ENCODE assay signal across 8 mouse cellular contexts in the genomic region with DNA sequence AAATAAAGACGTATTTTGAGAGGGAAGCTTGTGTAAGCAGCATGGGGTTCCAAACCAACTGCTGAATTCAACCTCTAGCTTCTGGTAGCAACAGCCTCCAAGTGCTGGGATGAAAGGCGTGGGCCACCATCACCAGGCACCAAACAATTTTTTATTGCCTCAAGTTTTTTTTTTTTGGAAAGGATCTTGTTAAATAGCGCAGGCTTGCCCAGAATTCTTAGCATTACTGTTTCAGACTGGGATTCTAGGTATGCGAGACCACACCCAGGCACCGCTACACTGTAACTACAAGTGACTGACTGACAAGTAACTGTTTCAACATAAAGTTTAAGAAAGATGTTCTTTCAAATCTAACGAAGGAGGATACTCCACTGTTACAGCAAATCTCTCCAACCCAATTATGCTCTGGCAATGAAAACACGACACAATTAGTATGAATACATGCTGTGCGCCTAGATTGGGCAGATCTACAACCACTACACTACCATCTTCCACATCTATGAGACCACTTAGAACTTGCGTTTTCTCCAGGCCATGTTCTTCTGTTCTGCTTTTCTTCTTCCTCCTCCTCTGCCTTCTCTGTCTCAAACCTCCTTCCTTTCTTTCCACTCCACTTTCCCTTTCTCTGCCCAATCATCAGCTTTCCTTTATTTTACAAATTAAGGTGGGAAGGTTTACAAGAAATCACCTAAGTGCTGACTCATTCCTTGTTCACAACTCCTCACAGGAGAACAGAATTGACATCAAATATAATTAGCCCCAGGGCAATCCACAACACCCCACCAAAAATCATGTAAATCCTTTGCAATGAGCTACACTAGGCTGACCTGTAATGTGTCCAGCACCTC. TPM values are rescaled to one million over a fixed set of nuclear protein-coding genes. Genes with fewer than 3 reads are reported as not detected.
DNase-seq lines count a peak whose midpoint lies in the region; ATAC-seq and TF ChIP-seq lines count a peak whose summit lies in the region.

No protein-coding gene starts in this region.

- peak overlapping the region; percentile 62 for H3K4me2 ChIP-seq in lung, embryonic 15.5 days
- peak overlapping the region; percentile 63 for H3K4me2 ChIP-seq in forebrain, embryonic 14.5 days (ENCODE audit: low read length)
- peak overlapping the region; percentile 84 for H3K4me2 ChIP-seq in liver, embryonic 14.5 days (ENCODE audit: low read depth)
- peak overlapping the region; percentile 64 for H3K4me2 ChIP-seq in stomach, embryonic 15.5 days

- H3K9ac ChIP-seq in lung, embryonic 15.5 days = peak overlapping the region; percentile 47
- H3K9ac ChIP-seq in forebrain, embryonic 14.5 days (ENCODE audit: low read length) = peak overlapping the region; percentile 76
- peak overlapping the region; percentile 56 for H3K9ac ChIP-seq in liver, embryonic 14.5 days (replicated peaks)
- peak overlapping the region; percentile 41; the same call in 1 of the 2 replicates for H3K9ac ChIP-seq in stomach, embryonic 15.5 days

- H3K27me3 ChIP-seq in lung, embryonic 15.5 days = no peaks in the 10 kb centered on the region
- no peaks in the 10 kb centered on the region for H3K27me3 ChIP-seq in forebrain, embryonic 14.5 days (replicated peaks; ENCODE audit: control insufficient read depth, insufficient read depth, low read length)
- no peaks in the 10 kb centered on the region for H3K27me3 ChIP-seq in liver, embryonic 14.5 days (ENCODE audit: control insufficient read depth, insufficient read depth, low read length)
- H3K27me3 ChIP-seq in stomach, embryonic 15.5 days (replicated peaks) = no peaks in the 10 kb centered on the region

- no peak for DNase-seq in lung, postnatal 10 days
- DNase-seq in brain, adult 2 months (ENCODE audit: low read depth, low spot score) = peak; percentile 11
- DNase-seq in forebrain, embryonic 14.5 days (ENCODE audit: low spot score) = peak; percentile 4
- no peak for DNase-seq in liver, embryonic 14.5 days (ENCODE audit: low read depth in 3 of 3, low spot score in 3 of 3)
- DNase-seq in layer of hippocampus, adult 9-10 months (ENCODE audit: low spot score) = no peak
- no peak for DNase-seq in ovary, adult 18-20 months (ENCODE audit: low spot score)

- peak overlapping the region; percentile 98 for H3K27ac ChIP-seq in lung, embryonic 15.5 days
- H3K27ac ChIP-seq in forebrain, embryonic 14.5 days (ENCODE audit: low read depth, low read length) = peak overlapping the region; percentile 97
- H3K27ac ChIP-seq in liver, embryonic 14.5 days = peak overlapping the region; percentile 85
- peak overlapping the region; percentile 99 for H3K27ac ChIP-seq in stomach, embryonic 15.5 days

- no peak for TF ChIP-seq CTCF in liver, embryonic 14.5 days (IDR thresholded peaks at IDR 0.05; ENCODE audit: low read depth)

- H3K9me3 ChIP-seq in lung, embryonic 15.5 days = no peaks in the 10 kb centered on the region
- H3K9me3 ChIP-seq in forebrain, embryonic 14.5 days (replicated peaks; ENCODE audit: control insufficient read depth, low read length) = no peaks in the 10 kb centered on the region
- H3K9me3 ChIP-seq in liver, embryonic 14.5 days (ENCODE audit: control insufficient read depth, low read length) = no peaks in the 10 kb centered on the region
- no peaks in the 10 kb centered on the region for H3K9me3 ChIP-seq in stomach, embryonic 15.5 days

- H3K4me1 ChIP-seq in lung, embryonic 15.5 days = peaks cover 23% of the 10 kb centered on the region
- H3K4me1 ChIP-seq in forebrain, embryonic 14.5 days (ENCODE audit: control insufficient read depth, insufficient read depth, low read length) = peaks cover 12% of the 10 kb centered on the region
- peaks cover 15 to 20% of the 10 kb centered on the region in 2 experiments for H3K4me1 ChIP-seq in liver, embryonic 14.5 days (replicated peaks; ENCODE audit: control insufficient read depth in 2 of 2, insufficient read depth in 2 of 2, low read length in 1 of 2)
- H3K4me1 ChIP-seq in stomach, embryonic 15.5 days = peaks cover 3% of the 10 kb centered on the region; the same call in 1 of the 2 replicates

- no peak for ATAC-seq in lung, embryonic 15.5 days (ENCODE audit: borderline replicate concordance, extremely low read depth, low FRiP score, low TSS enrichment)
- ATAC-seq in forebrain, embryonic 14.5 days = peak; percentile 0; the same call in 1 of the 2 replicates
- ATAC-seq in liver, embryonic 14.5 days (ENCODE audit: insufficient read depth) = no peak
- no peak for ATAC-seq in stomach, embryonic 15.5 days (ENCODE audit: insufficient read depth, low FRiP score, low read depth)

- peak overlapping the region; percentile 40 for H3K4me3 ChIP-seq in lung, embryonic 15.5 days
- H3K4me3 ChIP-seq in forebrain, embryonic 14.5 days (ENCODE audit: low read depth, low read length) = peak overlapping the region; percentile 94
- peak overlapping the region; percentile 57; a peak in 3 of 4 replicates for H3K4me3 ChIP-seq in liver, embryonic 14.5 days (ENCODE audit: insufficient read depth in 1 of 2, low read depth in 2 of 2, low read length in 2 of 2)
- peak overlapping the region; percentile 47 for H3K4me3 ChIP-seq in stomach, embryonic 15.5 days (replicated peaks)

- H3K36me3 ChIP-seq in lung, embryonic 15.5 days = no peaks in the 10 kb centered on the region
- H3K36me3 ChIP-seq in forebrain, embryonic 14.5 days (ENCODE audit: control insufficient read depth, insufficient read depth, low read length) = no peaks in the 10 kb centered on the region
- no peaks in the 10 kb centered on the region for H3K36me3 ChIP-seq in liver, embryonic 14.5 days (replicated peaks; ENCODE audit: control insufficient read depth, insufficient read depth, low read depth)
- H3K36me3 ChIP-seq in stomach, embryonic 15.5 days = no peaks in the 10 kb centered on the region

- 88% methylated on average over 9 of the region's 9 CpGs for WGBS in lung, embryonic 15.5 days
- whole genome bisulfite sequencing in forebrain, embryonic 14.5 days = 74% methylated on average over 9 of the region's 9 CpGs
- 70% methylated on average over 9 of the region's 9 CpGs for WGBS in liver, embryonic 14.5 days (ENCODE audit: insufficient replicate concordance)
- 90% methylated on average over 9 of the region's 9 CpGs for WGBS in stomach, embryonic 15.5 days

- TF ChIP-seq EP300 in liver, embryonic 14.5 days (IDR thresholded peaks at IDR 0.05; ENCODE audit: low read depth) = no peak

RNA-seq across cellular contexts. Expression of a gene that starts 1.1 kb away (rescaled TPM):
- 78.3 and 80.0 TPM in 2 replicates for polyA plus RNA-seq in lung, embryonic 15.5 days (2015; fragmentation: Nextera tagmentation; extraction: Ambion mirVana)
- polyA plus RNA-seq in forebrain, embryonic 14.5 days (2014; fragmentation: Nextera tagmentation; extraction: Ambion mirVana) = 63.7 and 83.4 TPM in 2 replicates
- 17.1 and 21.9 TPM in 2 replicates for polyA plus RNA-seq in liver, embryonic 14.5 days (2012; rRNA removed)
- polyA plus RNA-seq in liver, embryonic 14.5 days (2014; fragmentation: Nextera tagmentation; extraction: Ambion mirVana) = 25.9 and 28.3 TPM in 2 replicates
- 81.8 and 82.6 TPM in 2 replicates for polyA plus RNA-seq in stomach, embryonic 15.5 days (2015; fragmentation: Nextera tagmentation; extraction: Ambion mirVana)

RNA-seq across cellular contexts. Expression of a gene that starts 37.7 kb away (rescaled TPM):
- 64.9 and 66.7 TPM in 2 replicates for polyA plus RNA-seq in lung, embryonic 15.5 days (2015; fragmentation: Nextera tagmentation; extraction: Ambion mirVana)
- 65.7 and 67.4 TPM in 2 replicates for polyA plus RNA-seq in forebrain, embryonic 14.5 days (2014; fragmentation: Nextera tagmentation; extraction: Ambion mirVana)
- 16.8 and 17.3 TPM in 2 replicates for polyA plus RNA-seq in liver, embryonic 14.5 days (2012; rRNA removed)
- 68.4 and 74.3 TPM in 2 replicates for polyA plus RNA-seq in liver, embryonic 14.5 days (2014; fragmentation: Nextera tagmentation; extraction: Ambion mirVana)
- polyA plus RNA-seq in stomach, embryonic 15.5 days (2015; fragmentation: Nextera tagmentation; extraction: Ambion mirVana) = 67.7 and 78.4 TPM in 2 replicates

Comparison
In these comparisons a context has a peak if more than half of its experiments do, and no peak if none do; other contexts are left out.
1. H3K4me3 ChIP-seq: peak in every context shown above with its lines; median percentile 94 in forebrain, embryonic 14.5 days; 57 in liver, embryonic 14.5 days; 47 in stomach, embryonic 15.5 days; 40 in lung, embryonic 15.5 days.
2. DNase-seq: peak in brain, adult 2 months (single experiment) and forebrain, embryonic 14.5 days (single experiment); none in lung, postnatal 10 days (single experiment), liver, embryonic 14.5 days (0 of 3), layer of hippocampus, adult 9-10 months (single experiment) and ovary, adult 18-20 months (single experiment).
3. Peak in every context shown above with its lines, with median percentiles within 50 percentile points of each other: H3K27ac ChIP-seq, H3K4me2 ChIP-seq and H3K9ac ChIP-seq.